Mouse (Mus musculus): ENCODE measurements at regions not wholly inside any gene's neighbourhood (a gene's known extent, or its start where the extent isn't known, plus 50 kb on each side); places are given as distances from the start of the nearest gene placed in this dataset.

- DNase-seq (ENCODE audit: low spot score in 2 of 2): peak; percentile 32 to 35
These were observed 165.6 kb upstream of the Dkk2 start for GRCm38 (mm10) chr3:131919476-131919875.

GRCm38 (mm10) chr3:131921161-131921560, 163.9 kb upstream of the Dkk2 start:
- DNase-seq (ENCODE audit: low spot score in 2 of 2): no peak

GRCm38 (mm10) chr3:131922733-131923132, 162.4 kb upstream of the Dkk2 start:
- DNase-seq (ENCODE audit: low spot score in 2 of 2): no peak

GRCm38 (mm10) chr3:131940896-131941295, 144.2 kb upstream of the Dkk2 start:
- no peak for DNase-seq (ENCODE audit: low spot score in 2 of 2)

- no peak for DNase-seq (ENCODE audit: low spot score in 2 of 2)
These were observed 142.9 kb upstream of the Dkk2 start for GRCm38 (mm10) chr3:131941961-131942753.

GRCm38 (mm10) chr3:131943436-131943835, 141.7 kb upstream of the Dkk2 start:
- DNase-seq (ENCODE audit: low spot score in 2 of 2): no peak

- no peak for DNase-seq (ENCODE audit: low spot score in 2 of 2)
These were observed 129.3 kb upstream of the Dkk2 start for GRCm38 (mm10) chr3:131955771-131956170.

- DNase-seq (ENCODE audit: low spot score in 2 of 2): no peak
These were observed 124.5 kb upstream of the Dkk2 start for GRCm38 (mm10) chr3:131960636-131961035.

GRCm38 (mm10) chr3:131961571-131961970, 123.5 kb upstream of the Dkk2 start:
- no peak for DNase-seq (ENCODE audit: low spot score in 2 of 2)

GRCm38 (mm10) chr3:131962870-131963269, 122.2 kb upstream of the Dkk2 start:
- DNase-seq (ENCODE audit: low spot score in 2 of 2): no peak

- no peak for DNase-seq (ENCODE audit: low spot score in 2 of 2)
These were observed 120.1 kb upstream of the Dkk2 start for GRCm38 (mm10) chr3:131964952-131965351.

GRCm38 (mm10) chr3:131965456-131966160, 119.5 kb upstream of the Dkk2 start:
- no peak for DNase-seq (ENCODE audit: low spot score in 2 of 2)

- DNase-seq (ENCODE audit: low spot score in 2 of 2): no peak
These were observed 117.8 kb upstream of the Dkk2 start for GRCm38 (mm10) chr3:131967288-131967687.

GRCm38 (mm10) chr3:131970827-131971226, 114.3 kb upstream of the Dkk2 start:
- no peak for DNase-seq (ENCODE audit: low spot score in 2 of 2)

- DNase-seq (ENCODE audit: low spot score in 2 of 2): peak; percentile 5 to 12
These were observed 109.0 kb upstream of the Dkk2 start for GRCm38 (mm10) chr3:131975940-131976628.

- no peak for DNase-seq (ENCODE audit: low spot score in 2 of 2)
These were observed 101.8 kb upstream of the Dkk2 start for GRCm38 (mm10) chr3:131983292-131983691.

GRCm38 (mm10) chr3:131998838-131999613, 86.1 kb upstream of the Dkk2 start:
- no peak for DNase-seq (ENCODE audit: low spot score in 2 of 2)

GRCm38 (mm10) chr3:132006191-132006590, 78.9 kb upstream of the Dkk2 start:
- DNase-seq (ENCODE audit: low spot score in 2 of 2): no peak

- DNase-seq (ENCODE audit: low spot score in 2 of 2): no peak
These were observed 78.2 kb upstream of the Dkk2 start for GRCm38 (mm10) chr3:132006912-132007311.

- DNase-seq (ENCODE audit: low spot score in 2 of 2): no peak
These were observed 77.7 kb upstream of the Dkk2 start for GRCm38 (mm10) chr3:132007356-132007755.

- no peak for DNase-seq (ENCODE audit: low spot score in 2 of 2)
These were observed 69.9 kb upstream of the Dkk2 start for GRCm38 (mm10) chr3:132015205-132015604.

All from right cerebral cortex, postnatal 36 days (tissue).